Mouse (Mus musculus): ENCODE results near the gene Wrap73. TPM values are rescaled to one million over a fixed set of nuclear protein-coding genes. Genes with fewer than 3 reads are reported as not detected.

Gene Wrap73
- polyA plus RNA-seq, 1 experiment from 2014 or later: 38.6 TPM

DNA sequence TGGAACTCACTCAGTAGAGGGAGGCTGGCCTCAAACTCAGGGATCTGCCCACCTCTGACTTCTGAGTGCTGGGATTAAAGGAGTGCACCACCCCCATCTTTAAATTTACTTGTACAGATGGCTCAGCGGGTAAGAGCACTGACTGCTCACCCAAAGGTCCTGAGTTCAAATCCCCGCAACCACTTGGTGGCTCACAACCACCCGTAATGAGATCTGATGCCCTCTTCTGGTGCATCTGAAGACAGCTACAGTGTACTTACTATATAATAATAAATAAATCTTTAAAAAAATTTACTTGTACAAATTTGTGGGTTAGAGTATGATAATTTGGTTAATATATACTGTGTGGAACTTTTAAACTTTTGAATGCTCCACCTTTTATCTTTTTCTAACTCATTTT is 2.5 kb downstream of the Wrap73 start:
- 88% methylated on average over 3 of the region's 3 CpGs for WGBS
- Histone ChIP-seq H3K4me3 (replicated peaks; ENCODE audit: low read length) (no peak overlapping the region), H3K4me2 (ENCODE audit: low read depth, low read length) (no peak overlapping the region), H3K27ac (ENCODE audit: low read length) (no peak overlapping the region), H3K4me1 (ENCODE audit: control insufficient read depth, insufficient read depth, low read length) (peaks cover 21% of the 10 kb centered on the region), H3K9me3 (replicated peaks; ENCODE audit: control insufficient read depth, low read length) (no peaks in the 10 kb centered on the region), H3K9ac (ENCODE audit: low read length) (no peak overlapping the region), H3K27me3 (ENCODE audit: control insufficient read depth, insufficient read depth, low read length) (peaks cover 21% of the 10 kb centered on the region), H3K36me3 (ENCODE audit: control insufficient read depth, insufficient read depth, low read length) (0 out of 2 replicates have a peak, but pooled peaks cover 4% of the 10 kb centered on the region)
- no peak for ATAC-seq (ENCODE audit: insufficient read depth, low FRiP score)

DNA sequence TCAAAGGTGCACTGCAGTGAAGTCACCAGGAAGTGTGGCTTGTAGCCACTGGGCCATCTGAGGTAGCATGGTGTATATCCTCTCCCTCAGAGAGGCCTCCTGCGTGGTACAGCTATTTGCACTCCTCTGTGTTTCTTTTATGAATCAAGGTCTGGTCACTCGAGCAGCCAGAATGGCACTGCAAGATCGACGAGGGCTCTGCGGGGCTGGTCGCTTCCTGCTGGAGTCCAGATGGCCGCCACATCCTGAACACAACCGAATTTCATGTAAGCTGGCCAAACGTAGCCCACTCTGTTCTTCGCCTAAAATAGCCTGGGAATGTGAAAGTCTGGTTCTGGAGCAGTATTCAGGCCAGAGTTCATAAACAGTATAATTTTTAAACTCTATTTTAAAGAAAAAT is 4.2 kb downstream of the Wrap73 start:
- Histone ChIP-seq H3K9me3 (replicated peaks; ENCODE audit: control insufficient read depth, low read length) (no peaks in the 10 kb centered on the region), H3K4me1 (ENCODE audit: control insufficient read depth, insufficient read depth, low read length) (peaks cover 13% of the 10 kb centered on the region), H3K36me3 (ENCODE audit: control insufficient read depth, insufficient read depth, low read length) (peaks cover 4% of the 10 kb centered on the region; the same call in 1 of the 2 replicates), H3K4me2 (ENCODE audit: low read depth, low read length) (no peak overlapping the region), H3K4me3 (replicated peaks; ENCODE audit: low read length) (no peak overlapping the region), H3K27ac (ENCODE audit: low read length) (no peak overlapping the region), H3K27me3 (ENCODE audit: control insufficient read depth, insufficient read depth, low read length) (peaks cover 5% of the 10 kb centered on the region), H3K9ac (ENCODE audit: low read length) (no peak overlapping the region)
- ATAC-seq (ENCODE audit: insufficient read depth, low FRiP score): no peak
- WGBS: 82% methylated on average over 10 of the region's 10 CpGs

DNA sequence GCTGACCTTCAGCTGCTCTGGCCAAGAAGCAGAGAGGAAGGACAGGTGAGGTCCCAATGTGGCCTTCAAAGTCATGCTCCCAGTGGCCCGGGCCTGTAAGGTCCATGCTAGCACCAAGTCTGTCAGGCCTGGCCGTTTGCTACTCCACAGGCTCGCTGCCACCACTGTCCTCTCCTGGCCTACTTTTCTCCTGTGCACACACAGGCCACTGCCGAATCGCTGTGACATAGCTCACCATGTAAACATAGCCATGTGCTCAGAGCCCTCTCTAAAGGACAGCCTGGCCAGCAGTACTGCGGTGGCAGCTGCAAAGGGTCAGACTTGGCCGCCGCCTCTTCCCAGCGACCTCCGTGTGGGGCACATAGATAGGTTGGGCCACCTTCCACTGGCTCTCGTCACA is 11.9 kb downstream of the Wrap73 start:
- no peak overlapping the region for H3K9ac ChIP-seq (ENCODE audit: low read length)
- no peak for ATAC-seq (ENCODE audit: insufficient read depth, low FRiP score)
- WGBS: 66% methylated on average over 11 of the region's 11 CpGs
- no peak overlapping the region for H3K27ac ChIP-seq (ENCODE audit: low read length)
- no peak overlapping the region for H3K4me2 ChIP-seq (ENCODE audit: low read depth, low read length)
- H3K36me3 ChIP-seq (ENCODE audit: control insufficient read depth, insufficient read depth, low read length): peaks cover 26% of the 10 kb centered on the region
- H3K4me1 ChIP-seq (ENCODE audit: control insufficient read depth, insufficient read depth, low read length): no peaks in the 10 kb centered on the region
- no peaks in the 10 kb centered on the region for H3K27me3 ChIP-seq (ENCODE audit: control insufficient read depth, insufficient read depth, low read length)
- no peaks in the 10 kb centered on the region for H3K9me3 ChIP-seq (replicated peaks; ENCODE audit: control insufficient read depth, low read length)
- no peak overlapping the region for H3K4me3 ChIP-seq (replicated peaks; ENCODE audit: low read length)

DNA sequence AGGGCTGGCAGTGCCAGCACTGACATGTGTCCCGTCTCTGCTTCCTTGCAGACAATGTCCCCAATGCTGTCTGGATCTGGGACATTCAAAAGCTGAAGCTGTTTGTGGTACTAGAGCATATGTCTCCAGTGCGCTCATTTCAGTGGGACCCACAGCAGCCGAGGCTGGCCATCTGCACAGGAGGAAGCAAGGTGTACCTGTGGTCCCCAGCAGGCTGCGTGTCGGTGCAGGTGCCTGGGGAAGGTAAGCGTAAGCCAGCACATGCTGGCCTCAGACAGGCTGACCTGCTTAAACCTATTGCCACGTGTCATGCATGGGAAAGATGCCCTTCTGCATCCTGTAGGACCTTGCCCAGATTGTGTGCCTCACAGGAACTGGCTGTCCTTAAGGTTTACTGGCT is 13.9 kb downstream of the Wrap73 start:
- Histone ChIP-seq H3K4me3 (replicated peaks; ENCODE audit: low read length) (no peak overlapping the region), H3K9me3 (replicated peaks; ENCODE audit: control insufficient read depth, low read length) (no peaks in the 10 kb centered on the region), H3K27me3 (ENCODE audit: control insufficient read depth, insufficient read depth, low read length) (no peaks in the 10 kb centered on the region), H3K4me2 (ENCODE audit: low read depth, low read length) (no peak overlapping the region), H3K9ac (ENCODE audit: low read length) (no peak overlapping the region), H3K36me3 (ENCODE audit: control insufficient read depth, insufficient read depth, low read length) (peaks cover 26% of the 10 kb centered on the region), H3K27ac (ENCODE audit: low read length) (no peak overlapping the region), H3K4me1 (ENCODE audit: control insufficient read depth, insufficient read depth, low read length) (peaks cover 9% of the 10 kb centered on the region; the same call in 1 of the 2 replicates)
- ATAC-seq (ENCODE audit: insufficient read depth, low FRiP score): no peak
- 79% methylated on average over 7 of the region's 7 CpGs for WGBS

DNA sequence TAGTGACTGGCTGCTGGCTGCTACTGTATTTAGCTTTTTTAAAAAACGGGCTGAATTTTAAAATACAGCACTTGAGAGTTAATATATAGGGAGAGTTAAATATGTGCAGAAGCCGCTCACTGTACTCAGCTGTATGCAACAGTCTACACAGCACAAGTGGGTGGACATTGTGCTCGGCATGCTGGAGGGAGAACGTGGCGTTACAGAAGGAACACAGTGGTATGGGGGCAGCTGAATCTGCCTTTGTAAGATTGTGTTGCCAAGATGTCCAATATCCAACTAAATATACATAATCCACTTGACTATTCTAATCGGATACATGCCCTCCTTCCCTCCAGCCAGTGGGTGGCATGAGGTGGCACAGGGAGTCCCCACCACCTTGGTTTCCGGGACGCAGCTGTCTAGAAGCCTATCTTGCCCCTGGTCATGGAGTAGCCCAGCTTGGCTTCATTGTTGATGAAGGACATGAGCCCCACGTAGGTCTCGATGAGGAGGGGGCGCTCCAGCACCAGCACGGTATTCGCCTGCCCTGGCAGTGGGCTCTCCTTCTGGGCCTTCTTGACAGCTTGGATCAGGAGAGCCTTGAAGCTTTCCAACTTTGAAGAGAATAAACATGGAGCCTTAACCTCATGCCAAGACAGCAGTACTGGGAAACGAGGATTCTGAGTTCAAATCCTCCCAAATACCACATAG is 15.9 kb downstream of the Wrap73 start:
- H3K9ac ChIP-seq (ENCODE audit: low read length): no peak overlapping the region
- peaks cover 14% of the 10 kb centered on the region; the same call in 1 of the 2 replicates for H3K4me1 ChIP-seq (ENCODE audit: control insufficient read depth, insufficient read depth, low read length)
- no peaks in the 10 kb centered on the region for H3K9me3 ChIP-seq (replicated peaks; ENCODE audit: control insufficient read depth, low read length)
- 93% methylated on average over 14 of the region's 14 CpGs for WGBS
- no peak overlapping the region for H3K4me2 ChIP-seq (ENCODE audit: low read depth, low read length)
- peaks cover 20% of the 10 kb centered on the region for H3K36me3 ChIP-seq (ENCODE audit: control insufficient read depth, insufficient read depth, low read length)
- no peaks in the 10 kb centered on the region for H3K27me3 ChIP-seq (ENCODE audit: control insufficient read depth, insufficient read depth, low read length)
- no peak overlapping the region for H3K27ac ChIP-seq (ENCODE audit: low read length)
- ATAC-seq (ENCODE audit: insufficient read depth, low FRiP score): no peak
- H3K4me3 ChIP-seq (replicated peaks; ENCODE audit: low read length): no peak overlapping the region

DNA sequence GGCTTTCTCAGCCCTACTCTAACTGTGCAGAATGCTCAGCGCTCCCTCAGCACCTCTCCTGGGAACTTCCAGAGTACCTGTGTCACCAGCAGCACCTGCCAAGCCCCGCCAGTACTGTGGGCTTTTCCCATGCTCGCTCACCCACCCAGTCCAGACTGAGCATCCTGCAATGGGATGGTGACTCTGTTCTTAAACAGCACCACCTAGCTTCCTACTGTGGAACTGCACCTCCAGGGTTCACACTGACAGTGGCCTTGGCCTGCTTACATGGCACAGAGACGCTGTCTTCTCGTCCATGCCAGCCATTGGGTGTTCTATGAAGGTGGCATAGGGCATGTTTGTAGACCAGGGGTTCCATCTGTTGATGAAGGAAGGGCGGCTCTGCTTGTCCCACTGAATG is 16.8 kb downstream of the Wrap73 start:
- Histone ChIP-seq H3K9me3 (replicated peaks; ENCODE audit: control insufficient read depth, low read length) (no peaks in the 10 kb centered on the region), H3K4me2 (ENCODE audit: low read depth, low read length) (0 out of 2 replicates have a peak overlapping the region, but pooled peaks have one; percentile 78), H3K27ac (ENCODE audit: low read length) (no peak overlapping the region), H3K4me3 (replicated peaks; ENCODE audit: low read length) (no peak overlapping the region), H3K27me3 (ENCODE audit: control insufficient read depth, insufficient read depth, low read length) (no peaks in the 10 kb centered on the region), H3K9ac (ENCODE audit: low read length) (no peak overlapping the region), H3K4me1 (ENCODE audit: control insufficient read depth, insufficient read depth, low read length) (peaks cover 14% of the 10 kb centered on the region; the same call in 1 of the 2 replicates), H3K36me3 (ENCODE audit: control insufficient read depth, insufficient read depth, low read length) (peaks cover 20% of the 10 kb centered on the region)
- no peak for ATAC-seq (ENCODE audit: insufficient read depth, low FRiP score)
- WGBS: 16% methylated on average over 6 of the region's 6 CpGs

DNA sequence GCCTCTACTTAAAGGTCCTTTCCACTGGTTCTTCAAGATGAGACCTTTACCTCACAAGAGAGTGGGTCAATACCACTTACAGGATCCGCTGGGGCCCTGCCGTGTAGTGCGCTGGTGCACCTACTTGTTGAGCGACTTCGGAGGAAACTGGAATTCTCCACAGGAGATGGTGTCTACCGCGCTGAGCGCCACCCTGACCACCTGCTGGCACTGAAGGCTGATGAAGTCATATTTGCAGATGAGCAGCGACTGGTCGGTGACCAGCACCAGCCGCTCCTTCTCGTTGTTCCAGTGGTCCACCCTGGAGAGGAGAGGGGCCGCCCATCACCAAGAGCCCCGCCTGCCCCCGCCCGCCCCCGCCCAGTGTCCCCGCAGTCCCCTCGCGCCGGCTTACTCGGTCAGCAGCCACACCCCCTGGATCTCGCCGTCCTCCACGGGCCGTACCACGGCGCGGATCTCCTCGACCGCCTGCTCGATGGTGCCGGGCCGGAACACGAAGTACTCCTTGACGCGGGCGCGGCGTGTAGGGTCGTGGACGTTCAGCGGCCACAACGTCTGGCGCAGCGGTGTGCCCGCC is 17.9 kb downstream of the Wrap73 start:
- H3K4me1 ChIP-seq (ENCODE audit: control insufficient read depth, insufficient read depth, low read length): peaks cover 14% of the 10 kb centered on the region; the same call in 1 of the 2 replicates
- ATAC-seq (ENCODE audit: insufficient read depth, low FRiP score): peak; percentile 32
- WGBS: 2% methylated on average over 47 of the region's 47 CpGs
- H3K27me3 ChIP-seq (ENCODE audit: control insufficient read depth, insufficient read depth, low read length): no peaks in the 10 kb centered on the region
- H3K9me3 ChIP-seq (replicated peaks; ENCODE audit: control insufficient read depth, low read length): no peaks in the 10 kb centered on the region
- peak overlapping the region; percentile 85 for H3K9ac ChIP-seq (ENCODE audit: low read length)
- H3K36me3 ChIP-seq (ENCODE audit: control insufficient read depth, insufficient read depth, low read length): peaks cover 20% of the 10 kb centered on the region
- H3K4me2 ChIP-seq (ENCODE audit: low read depth, low read length): peak overlapping the region; percentile 78
- H3K4me3 ChIP-seq (replicated peaks; ENCODE audit: low read length): peak overlapping the region; percentile 94
- H3K27ac ChIP-seq (ENCODE audit: low read length): peak overlapping the region; percentile 79

DNA sequence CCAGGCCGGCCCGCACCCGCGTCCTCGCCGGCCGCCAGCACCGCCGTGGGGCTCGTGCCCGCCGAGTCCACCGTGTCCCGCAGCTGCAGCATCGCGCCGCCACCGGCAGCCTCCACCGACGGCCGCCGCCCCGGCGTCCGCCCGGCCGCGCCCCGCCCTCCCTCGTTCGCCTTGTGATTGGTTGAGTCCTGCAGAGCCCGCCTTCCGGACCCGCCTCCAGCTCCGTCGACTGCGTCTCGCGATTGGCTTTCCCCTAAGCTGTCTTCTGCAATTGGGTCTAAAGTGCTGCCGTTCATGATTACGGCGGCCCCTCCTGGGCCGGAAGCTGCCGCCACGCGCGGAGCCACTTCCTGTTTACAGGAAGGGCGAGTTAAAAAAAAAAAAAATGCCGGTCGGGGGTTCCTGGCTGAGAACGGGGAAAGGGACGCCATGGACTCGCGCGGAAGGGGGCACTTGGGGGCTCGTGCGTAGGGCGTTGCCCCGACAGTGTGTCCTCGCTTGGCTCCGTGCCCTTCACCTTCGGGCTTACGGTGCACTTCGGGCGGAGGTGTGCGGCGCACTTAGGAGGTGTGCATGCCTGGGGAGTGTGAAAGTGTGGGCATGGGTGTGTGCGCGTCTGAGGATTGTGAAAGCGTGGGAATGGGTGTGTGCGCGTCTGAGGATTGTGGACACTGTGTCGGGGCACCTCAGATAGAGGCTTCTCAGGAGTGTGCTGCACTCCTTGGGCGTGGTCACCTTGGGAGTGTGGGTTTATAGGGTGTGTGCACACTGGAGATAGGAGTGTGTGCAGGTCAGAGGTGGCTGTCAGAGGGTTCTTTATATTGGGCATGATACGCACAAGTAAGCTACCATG is 18.6 kb downstream of the Wrap73 start, which contains the start of gene Tprgl:
Gene Tprgl, minus strand, starts transcription at position 129 of the 853 bp plus-strand sequence.
- WGBS: under 1% methylated on average over 71 of the region's 75 CpGs
- Histone ChIP-seq H3K9ac (ENCODE audit: low read length) (peak within 1 kb of the TSS; percentile 85), H3K36me3 (ENCODE audit: control insufficient read depth, insufficient read depth, low read length) (peaks cover 20% of the 10 kb centered on the region), H3K27me3 (ENCODE audit: control insufficient read depth, insufficient read depth, low read length) (no peaks in the 10 kb centered on the region), H3K9me3 (replicated peaks; ENCODE audit: control insufficient read depth, low read length) (no peaks in the 10 kb centered on the region), H3K4me1 (ENCODE audit: control insufficient read depth, insufficient read depth, low read length) (peaks cover 14% of the 10 kb centered on the region; the same call in 1 of the 2 replicates), H3K4me2 (ENCODE audit: low read depth, low read length) (peak within 1 kb of the TSS; percentile 84), H3K27ac (ENCODE audit: low read length) (peak within 1 kb of the TSS; percentile 84), H3K4me3 (replicated peaks; ENCODE audit: low read length) (peak within 1 kb of the TSS; percentile 94)
- ATAC-seq (ENCODE audit: insufficient read depth, low FRiP score): peak; percentile 96
